9 mouse cellular contexts compared by ENCODE assay signal in genomic region chr5:120586741-120587615, GRCm38 (mm10). TPM values are rescaled to one million over a fixed set of nuclear protein-coding genes. Genes with fewer than 3 reads are reported as not detected.
DNase-seq lines count a peak whose midpoint lies in the region; ATAC-seq and TF ChIP-seq lines count a peak whose summit lies in the region.
"Had no signal": no experiment of that assay in that cellular context is flagged by ENCODE, and none has a peak within 500 bp of the region (broad histone marks: within the 10 kb centered on the region; RNA-seq: fewer than 3 reads in every experiment).

No protein-coding gene starts in this region.

- TF ChIP-seq EP300 in heart, postnatal 0 days (IDR thresholded peaks at IDR 0.05; ENCODE audit: low read depth): no peak

- TF ChIP-seq CTCF in heart, postnatal 0 days (IDR thresholded peaks at IDR 0.05; ENCODE audit: low read depth): no peak

- ATAC-seq in heart, postnatal 0 days (ENCODE audit: insufficient read depth, low read depth): no peak
- ATAC-seq in midbrain, embryonic 14.5 days (ENCODE audit: low FRiP score, low TSS enrichment): no peak

- no peaks in the 10 kb centered on the region for H3K27me3 ChIP-seq in heart, postnatal 0 days (ENCODE audit: control insufficient read depth, insufficient read depth, low read length)
- H3K27me3 ChIP-seq in midbrain, embryonic 14.5 days (ENCODE audit: control insufficient read depth, insufficient read depth, low read length): no peaks in the 10 kb centered on the region

- intact Hi-C loops in left cerebral cortex, postnatal 25 days (cut with DNase I): loop anchor here (5.0 kb wide), 1 partner anchor 85 kb away; the partner anchor contains the start of gene Plbd2

- H3K36me3 ChIP-seq in heart, postnatal 0 days (replicated peaks; ENCODE audit: control insufficient read depth, insufficient read depth, low read length): peaks cover 22% of the 10 kb centered on the region
- 0 out of 2 replicates have a peak, but pooled peaks cover 6% of the 10 kb centered on the region for H3K36me3 ChIP-seq in midbrain, embryonic 14.5 days (ENCODE audit: control insufficient read depth, insufficient read depth, low read length)

- DNase-seq in left cerebral cortex, postnatal 25 days (ENCODE audit: low spot score in 2 of 2): peak; percentile 50 to 88
- no peak for DNase-seq in left cerebral cortex, adult 11 months (ENCODE audit: low spot score)
- DNase-seq in embryo, embryonic 11 days: peak; percentile 27
- peak; percentile 41 for DNase-seq in heart, postnatal 0 days (ENCODE audit: low spot score)
- peak; percentile 68 to 76 for DNase-seq in kidney, postnatal 4 days
- DNase-seq in midbrain, embryonic 14.5 days: no peak
- DNase-seq in c-Kit-positive CD71-positive TER-119-positive erythroid progenitor cells, embryonic 14.5 days (ENCODE audit: low spot score): no peak
- no peak for DNase-seq in T-cell, adult 2 months (ENCODE audit: low spot score)

- H3K4me2 ChIP-seq in heart, postnatal 0 days (ENCODE audit: low read depth, low read length): peak overlapping the region; percentile 94
- H3K4me2 ChIP-seq in midbrain, embryonic 14.5 days (ENCODE audit: low read length): peak overlapping the region; percentile 99

- H3K9me3 ChIP-seq in heart, postnatal 0 days (replicated peaks; ENCODE audit: control insufficient read depth, low read length): no peaks in the 10 kb centered on the region
- H3K9me3 ChIP-seq in midbrain, embryonic 14.5 days (ENCODE audit: control insufficient read depth, low read length): no peaks in the 10 kb centered on the region

- peak overlapping the region; percentile 78 for H3K4me3 ChIP-seq in heart, postnatal 0 days (ENCODE audit: low read depth, low read length)
- peak overlapping the region; percentile 74 for H3K4me3 ChIP-seq in midbrain, embryonic 14.5 days (replicated peaks; ENCODE audit: low read depth, low read length)

- H3K27ac ChIP-seq in heart, postnatal 0 days (ENCODE audit: low read depth): peak overlapping the region; percentile 75
- H3K27ac ChIP-seq in midbrain, embryonic 14.5 days (replicated peaks; ENCODE audit: low read depth, low read length): no peak overlapping the region; the same call in 1 of the 2 replicates

- H3K9ac ChIP-seq in heart, postnatal 0 days (replicated peaks; ENCODE audit: low read depth, low read length): no peak overlapping the region
- H3K9ac ChIP-seq in midbrain, embryonic 14.5 days (replicated peaks; ENCODE audit: low read length): no peak overlapping the region; the same call in 1 of the 2 replicates

- H3K4me1 ChIP-seq in heart, postnatal 0 days (ENCODE audit: control insufficient read depth, insufficient read depth): peaks cover 19% of the 10 kb centered on the region; the same call in 1 of the 2 replicates
- peaks cover 18% of the 10 kb centered on the region for H3K4me1 ChIP-seq in midbrain, embryonic 14.5 days (ENCODE audit: control insufficient read depth, insufficient read depth, low read length)

- 11% methylated on average over 17 of the region's 17 CpGs for WGBS in heart, postnatal 0 days
- WGBS in midbrain, embryonic 14.5 days: 14% methylated on average over 17 of the region's 17 CpGs

RNA-seq across cellular contexts. Expression of gene Tpcn1, which starts 1.5 kb away (rescaled TPM):
- 10 to 100 TPM; 33.9 to 39.4 TPM for total RNA-seq in left cerebral cortex, postnatal 25 days (2021)
- total RNA-seq in heart, postnatal 0 days (2014; rRNA removed; ENCODE audit: low replicate concordance): 15.8 and 27.6 TPM in 2 replicates
- polyA plus RNA-seq in heart, postnatal 0 days (2015; fragmentation: Nextera tagmentation; extraction: Ambion mirVana): 11.5 and 11.7 TPM in 2 replicates
- 10.4 and 12.2 TPM in 2 replicates for polyA plus RNA-seq in midbrain, embryonic 14.5 days (2014; fragmentation: Nextera tagmentation; extraction: Ambion mirVana)

RNA-seq across cellular contexts. Expression of gene Iqcd, which starts 1.8 kb away (rescaled TPM):
- under 1 TPM; 0.32 to 0.48 TPM for total RNA-seq in left cerebral cortex, postnatal 25 days (2021)
- total RNA-seq in heart, postnatal 0 days (2014; rRNA removed; ENCODE audit: low replicate concordance): not detected in 2 replicates
- polyA plus RNA-seq in heart, postnatal 0 days (2015; fragmentation: Nextera tagmentation; extraction: Ambion mirVana): 0.14 and 0.18 TPM in 2 replicates
- polyA plus RNA-seq in midbrain, embryonic 14.5 days (2014; fragmentation: Nextera tagmentation; extraction: Ambion mirVana): 1.4 and 1.7 TPM in 2 replicates

RNA-seq across cellular contexts. Expression of gene Rita1, which starts 25.4 kb away (rescaled TPM):
- 10 to 100 TPM; 31.4 to 32.6 TPM for total RNA-seq in left cerebral cortex, postnatal 25 days (2021)
- 20.2 and 24.5 TPM in 2 replicates for total RNA-seq in heart, postnatal 0 days (2014; rRNA removed; ENCODE audit: low replicate concordance)
- 15.7 and 16.3 TPM in 2 replicates for polyA plus RNA-seq in heart, postnatal 0 days (2015; fragmentation: Nextera tagmentation; extraction: Ambion mirVana)
- 20.6 and 25.5 TPM in 2 replicates for polyA plus RNA-seq in midbrain, embryonic 14.5 days (2014; fragmentation: Nextera tagmentation; extraction: Ambion mirVana)

RNA-seq across cellular contexts. Expression of gene Ddx54, which starts 25.6 kb away (rescaled TPM):
- 10 to 100 TPM; 38.7 to 39.6 TPM for total RNA-seq in left cerebral cortex, postnatal 25 days (2021)
- 23.0 and 24.1 TPM in 2 replicates for total RNA-seq in heart, postnatal 0 days (2014; rRNA removed; ENCODE audit: low replicate concordance)
- 17.1 and 18.2 TPM in 2 replicates for polyA plus RNA-seq in heart, postnatal 0 days (2015; fragmentation: Nextera tagmentation; extraction: Ambion mirVana)
- 29.4 and 31.9 TPM in 2 replicates for polyA plus RNA-seq in midbrain, embryonic 14.5 days (2014; fragmentation: Nextera tagmentation; extraction: Ambion mirVana)

RNA-seq across cellular contexts. Expression of gene Cfap73, which starts 47.1 kb away (rescaled TPM):
- not detected for total RNA-seq in left cerebral cortex, postnatal 25 days (2021)
- total RNA-seq in heart, postnatal 0 days (2014; rRNA removed; ENCODE audit: low replicate concordance): not detected in 2 replicates
- polyA plus RNA-seq in heart, postnatal 0 days (2015; fragmentation: Nextera tagmentation; extraction: Ambion mirVana): not detected in 2 replicates
- polyA plus RNA-seq in midbrain, embryonic 14.5 days (2014; fragmentation: Nextera tagmentation; extraction: Ambion mirVana): 0.32 TPM in 1 of 2 replicates, not detected in the other
- total RNA-seq: left cerebral cortex, postnatal 36 days had no signal

Comparison
In these comparisons a context has a peak if more than half of its experiments do, and no peak if none do; other contexts are left out.
1. DNase-seq: peak in left cerebral cortex, postnatal 25 days (2 of 2), embryo, embryonic 11 days (single experiment), heart, postnatal 0 days (single experiment) and kidney, postnatal 4 days (2 of 2); none in left cerebral cortex, adult 11 months (single experiment), midbrain, embryonic 14.5 days (single experiment), c-Kit-positive CD71-positive TER-119-positive erythroid progenitor cells, embryonic 14.5 days (single experiment) and T-cell, adult 2 months (single experiment).